31 mouse cellular contexts compared by ENCODE assay signal in genomic region chr15:101599123-101599522, GRCm38 (mm10). TPM values are rescaled to one million over a fixed set of nuclear protein-coding genes. Genes with fewer than 3 reads are reported as not detected.
"Had no signal": no experiment of that assay in that cellular context is flagged by ENCODE, and none has a peak within 500 bp of the region (broad histone marks: within the 10 kb centered on the region; RNA-seq: fewer than 3 reads in every experiment).

No protein-coding gene starts in this region.

- H3K36me3 ChIP-seq: liver, embryonic 13.5 days; midbrain, embryonic 13.5 days had no signal

- H3K9ac ChIP-seq: liver, embryonic 13.5 days; midbrain, embryonic 13.5 days had no signal

- H3K27me3 ChIP-seq: liver, embryonic 13.5 days; midbrain, embryonic 13.5 days had no signal

- H3K4me3 ChIP-seq: left cerebral cortex, adult 2 months; liver, embryonic 13.5 days; midbrain, embryonic 13.5 days had no signal

- ATAC-seq: midbrain, embryonic 13.5 days had no signal

- H3K9me3 ChIP-seq: liver, embryonic 13.5 days; midbrain, embryonic 13.5 days had no signal

- H3K27ac ChIP-seq: left cerebral cortex, adult 2 months; liver, embryonic 13.5 days; macrophage; midbrain, embryonic 13.5 days had no signal

- DNase-seq: kidney, adult 9 months; kidney, postnatal 36 days; layer of hippocampus, postnatal 36 days; liver, embryonic 13.5 days; lung, adult 2 months; lung, postnatal 14 days; right cerebral cortex, postnatal 25 days; thymus, adult 18-20 months; thymus, postnatal 36 days had no signal

- H3K4me1 ChIP-seq: liver, embryonic 13.5 days; midbrain, embryonic 13.5 days had no signal

- H3K4me2 ChIP-seq: liver, embryonic 13.5 days; midbrain, embryonic 13.5 days had no signal

RNA-seq across cellular contexts. Expression of gene Krt75, which starts 25.4 kb away (rescaled TPM):
- total RNA-seq: layer of hippocampus, adult 8-10 months; layer of hippocampus, postnatal 36 days; left cerebral cortex, adult 2 months; left cerebral cortex, postnatal 10 days; left cerebral cortex, postnatal 36 days; liver, adult 2 months; megakaryocyte, adult 5-6 weeks had no signal
- polyA plus RNA-seq: limb, embryonic 11.5 days; liver, adult 2 months; liver, embryonic 13.5 days; liver, embryonic 16.5 days; macrophage; neural tube, embryonic 11.5 days; small intestine, adult 2 months; spleen, adult 2 months; urinary bladder, adult 2 months had no signal

RNA-seq across cellular contexts. Expression of gene Gm5414, which starts 28.9 kb away (rescaled TPM):
- total RNA-seq: layer of hippocampus, adult 8-10 months; layer of hippocampus, postnatal 10 days; layer of hippocampus, postnatal 36 days; left cerebral cortex, adult 2 months; left cerebral cortex, postnatal 10 days; left cerebral cortex, postnatal 36 days; liver, adult 2 months; megakaryocyte, adult 5-6 weeks; midbrain, postnatal 0 days had no signal
- polyA plus RNA-seq: kidney, embryonic 16.5 days; limb, embryonic 11.5 days; limb, embryonic 14.5 days; liver, adult 2 months; liver, embryonic 13.5 days; liver, embryonic 16.5 days; lung, adult 2 months; lung, embryonic 16.5 days; macrophage; midbrain, embryonic 13.5 days; midbrain, postnatal 0 days; neural tube, embryonic 11.5 days; neural tube, embryonic 14.5 days; small intestine, adult 2 months; spleen, adult 2 months; stomach, embryonic 16.5 days; testis, adult 2 months; urinary bladder, adult 2 months had no signal

RNA-seq across cellular contexts. Expression of gene Krt90, which starts 36.4 kb away (rescaled TPM):
- total RNA-seq: layer of hippocampus, postnatal 36 days; left cerebral cortex, adult 2 months; left cerebral cortex, postnatal 10 days; left cerebral cortex, postnatal 36 days; liver, adult 2 months; megakaryocyte, adult 5-6 weeks; midbrain, postnatal 0 days had no signal
- polyA plus RNA-seq: limb, embryonic 11.5 days; liver, adult 2 months; liver, embryonic 13.5 days; liver, embryonic 16.5 days; lung, embryonic 16.5 days; macrophage; midbrain, embryonic 13.5 days; small intestine, adult 2 months; spleen, adult 2 months; testis, adult 2 months; urinary bladder, adult 2 months had no signal

RNA-seq across cellular contexts. Expression of gene Gm5478, which starts 48.1 kb away (rescaled TPM):
- total RNA-seq: layer of hippocampus, adult 8-10 months; layer of hippocampus, postnatal 10 days; layer of hippocampus, postnatal 36 days; left cerebral cortex, adult 2 months; left cerebral cortex, postnatal 10 days; left cerebral cortex, postnatal 36 days; liver, adult 2 months; megakaryocyte, adult 5-6 weeks; midbrain, postnatal 0 days had no signal
- polyA plus RNA-seq: kidney, embryonic 16.5 days; limb, embryonic 11.5 days; limb, embryonic 14.5 days; liver, adult 2 months; liver, embryonic 13.5 days; liver, embryonic 16.5 days; lung, adult 2 months; lung, embryonic 16.5 days; macrophage; midbrain, embryonic 13.5 days; midbrain, postnatal 0 days; neural tube, embryonic 11.5 days; neural tube, embryonic 14.5 days; small intestine, adult 2 months; spleen, adult 2 months; stomach, embryonic 16.5 days; testis, adult 2 months; urinary bladder, adult 2 months had no signal

RNA-seq across cellular contexts. Expression of gene Krt82, which starts 48.7 kb away (rescaled TPM):
- total RNA-seq: layer of hippocampus, adult 8-10 months; layer of hippocampus, postnatal 10 days; layer of hippocampus, postnatal 36 days; left cerebral cortex, adult 2 months; left cerebral cortex, postnatal 10 days; left cerebral cortex, postnatal 36 days; liver, adult 2 months; megakaryocyte, adult 5-6 weeks; midbrain, postnatal 0 days had no signal
- polyA plus RNA-seq: kidney, embryonic 16.5 days; limb, embryonic 11.5 days; limb, embryonic 14.5 days; liver, adult 2 months; liver, embryonic 13.5 days; liver, embryonic 16.5 days; lung, adult 2 months; lung, embryonic 16.5 days; macrophage; midbrain, embryonic 13.5 days; midbrain, postnatal 0 days; neural tube, embryonic 11.5 days; neural tube, embryonic 14.5 days; small intestine, adult 2 months; spleen, adult 2 months; stomach, embryonic 16.5 days; testis, adult 2 months; urinary bladder, adult 2 months had no signal
